Comparison of ENCODE assay signal across 20 mouse cellular contexts in genomic region chr9:99159932-99160331, GRCm38 (mm10). TPM values are rescaled to one million over a fixed set of nuclear protein-coding genes. Genes with fewer than 3 reads are reported as not detected.
DNase-seq lines count a peak whose midpoint lies in the region; ATAC-seq and TF ChIP-seq lines count a peak whose summit lies in the region.
"Had no signal": no experiment of that assay in that cellular context is flagged by ENCODE, and none has a peak within 500 bp of the region (broad histone marks: within the 10 kb centered on the region; RNA-seq: fewer than 3 reads in every experiment).

No protein-coding gene starts in this region.

- no peak for TF ChIP-seq CTCF in intestine, postnatal 0 days (IDR thresholded peaks at IDR 0.05; ENCODE audit: low read depth)
- TF ChIP-seq CTCF in MEL (IDR thresholded peaks at IDR 0.05 in 2 of 3, conservative IDR thresholded peaks at IDR 0.05 in 1 of 3; ENCODE audit: control insufficient read depth in 1 of 3, insufficient read depth in 1 of 3, low read depth in 2 of 3, low read length in 3 of 3, poor library complexity in 1 of 3, severe bottlenecking in 1 of 3), result no peak

- no peaks in the 10 kb centered on the region for H3K36me3 ChIP-seq in embryonic facial prominence, embryonic 15.5 days
- no peaks in the 10 kb centered on the region for H3K36me3 ChIP-seq in embryonic facial prominence, embryonic 10.5 days (replicated peaks)
- H3K36me3 ChIP-seq in intestine, postnatal 0 days (ENCODE audit: control insufficient read depth, insufficient read depth), result no peaks in the 10 kb centered on the region
- H3K36me3 ChIP-seq in intestine, embryonic 16.5 days (ENCODE audit: control insufficient read depth, insufficient read depth, low read length), result no peaks in the 10 kb centered on the region
- H3K36me3 ChIP-seq in MEL (ENCODE audit: control insufficient read depth in 1 of 2, insufficient read depth in 2 of 2, low read length in 2 of 2), result peaks cover 0 to 43% of the 10 kb centered on the region in 2 experiments; a peak in 2 of 4 replicates
- H3K36me3 ChIP-seq in liver, embryonic 15.5 days (replicated peaks), result no peaks in the 10 kb centered on the region
- no peaks in the 10 kb centered on the region for H3K36me3 ChIP-seq in midbrain, embryonic 11.5 days (ENCODE audit: control insufficient read depth, insufficient read depth, low read length)
- H3K36me3 ChIP-seq: forebrain, embryonic 15.5 days; G1E; heart, embryonic 15.5 days; hindbrain, embryonic 10.5 days had no signal

- no peak for TF ChIP-seq RAD21 in MEL (IDR thresholded peaks at IDR 0.05; ENCODE audit: low read depth, low read length)

- TF ChIP-seq EP300 in MEL (IDR thresholded peaks at IDR 0.05; ENCODE audit: low read depth in 1 of 2, low read length in 2 of 2), result no peak

- H3K27me3 ChIP-seq in embryonic facial prominence, embryonic 15.5 days, result no peaks in the 10 kb centered on the region
- no peaks in the 10 kb centered on the region for H3K27me3 ChIP-seq in embryonic facial prominence, embryonic 10.5 days (replicated peaks; ENCODE audit: low read depth, poor library complexity, severe bottlenecking)
- no peaks in the 10 kb centered on the region for H3K27me3 ChIP-seq in intestine, postnatal 0 days (replicated peaks; ENCODE audit: control insufficient read depth, insufficient read depth, low read length)
- no peaks in the 10 kb centered on the region for H3K27me3 ChIP-seq in intestine, embryonic 16.5 days (replicated peaks; ENCODE audit: control insufficient read depth, insufficient read depth, low read length)
- no peaks in the 10 kb centered on the region for H3K27me3 ChIP-seq in MEL (ENCODE audit: control insufficient read depth in 1 of 2, insufficient read depth in 2 of 2, low read length in 2 of 2)
- no peaks in the 10 kb centered on the region for H3K27me3 ChIP-seq in liver, embryonic 15.5 days
- H3K27me3 ChIP-seq in midbrain, embryonic 11.5 days (ENCODE audit: control insufficient read depth, insufficient read depth, low read length), result no peaks in the 10 kb centered on the region
- H3K27me3 ChIP-seq: forebrain, embryonic 15.5 days; heart, embryonic 15.5 days had no signal

- 0 out of 2 replicates have a peak, but pooled peaks have one; percentile 43 for ATAC-seq in embryonic facial prominence, embryonic 15.5 days (ENCODE audit: insufficient number of reproducible peaks, low FRiP score, low TSS enrichment, low read depth)
- ATAC-seq in intestine, postnatal 0 days, result 0 out of 2 replicates have a peak, but pooled peaks have one; percentile 41
- ATAC-seq in intestine, embryonic 16.5 days, result no peak
- ATAC-seq in liver, embryonic 15.5 days (ENCODE audit: insufficient read depth), result peak; percentile 52; the same call in 1 of the 2 replicates
- no peak for ATAC-seq in midbrain, embryonic 11.5 days (ENCODE audit: low FRiP score)
- ATAC-seq: activated CD4-positive, CD25-positive, alpha-beta regulatory T cell, adult 4 months; CD4-positive, CD25-positive, alpha-beta regulatory T cell, adult 4 months; forebrain, embryonic 15.5 days had no signal

- no peak for TF ChIP-seq POLR2A in MEL (IDR thresholded peaks at IDR 0.05; ENCODE audit: control insufficient read depth in 1 of 2, insufficient read depth in 1 of 2, low read depth in 1 of 2, low read length in 2 of 2, poor library complexity in 1 of 2)

- H3K27ac ChIP-seq in embryonic facial prominence, embryonic 15.5 days (replicated peaks), result no peak overlapping the region
- H3K27ac ChIP-seq in embryonic facial prominence, embryonic 10.5 days (replicated peaks), result no peak overlapping the region
- H3K27ac ChIP-seq in intestine, postnatal 0 days (ENCODE audit: low read depth, low read length), result no peak overlapping the region
- no peak overlapping the region for H3K27ac ChIP-seq in intestine, embryonic 16.5 days (ENCODE audit: low read length)
- peak overlapping the region; percentile 60 for H3K27ac ChIP-seq in MEL (ENCODE audit: control insufficient read depth, low read depth, low read length)
- peak overlapping the region; percentile 57; the same call in 1 of the 2 replicates for H3K27ac ChIP-seq in liver, embryonic 15.5 days (replicated peaks)
- no peak overlapping the region for H3K27ac ChIP-seq in midbrain, embryonic 11.5 days (ENCODE audit: low read depth, low read length)
- H3K27ac ChIP-seq: forebrain, embryonic 15.5 days; heart, embryonic 15.5 days; hindbrain, embryonic 10.5 days; hindbrain, embryonic 14.5 days had no signal

- no peaks in the 10 kb centered on the region for H3K79me2 ChIP-seq in MEL (ENCODE audit: control insufficient read depth, insufficient read depth, low read length, poor library complexity)

- H3K4me1 ChIP-seq in embryonic facial prominence, embryonic 15.5 days, result peaks cover 15% of the 10 kb centered on the region
- H3K4me1 ChIP-seq in embryonic facial prominence, embryonic 10.5 days, result peaks cover 15% of the 10 kb centered on the region
- no peaks in the 10 kb centered on the region for H3K4me1 ChIP-seq in intestine, postnatal 0 days (replicated peaks; ENCODE audit: control insufficient read depth, insufficient read depth, low read length)
- H3K4me1 ChIP-seq in intestine, embryonic 16.5 days (ENCODE audit: control insufficient read depth, insufficient read depth, low read length), result peaks cover 3% of the 10 kb centered on the region; the same call in 1 of the 2 replicates
- H3K4me1 ChIP-seq in MEL (ENCODE audit: control insufficient read depth in 1 of 2, insufficient read depth in 2 of 2, low read length in 2 of 2), result peaks cover 24 to 55% of the 10 kb centered on the region in 2 experiments
- H3K4me1 ChIP-seq in liver, embryonic 15.5 days (replicated peaks), result peaks cover 52% of the 10 kb centered on the region
- H3K4me1 ChIP-seq in midbrain, embryonic 11.5 days (ENCODE audit: control insufficient read depth, insufficient read depth, low read length), result peaks cover 7% of the 10 kb centered on the region; the same call in 1 of the 2 replicates

- H3K4me2 ChIP-seq in embryonic facial prominence, embryonic 15.5 days (replicated peaks), result no peak overlapping the region
- no peak overlapping the region for H3K4me2 ChIP-seq in intestine, postnatal 0 days (replicated peaks; ENCODE audit: low read depth)
- no peak overlapping the region for H3K4me2 ChIP-seq in intestine, embryonic 16.5 days (ENCODE audit: low read depth, low read length)
- no peak overlapping the region for H3K4me2 ChIP-seq in liver, embryonic 15.5 days
- no peak overlapping the region for H3K4me2 ChIP-seq in midbrain, embryonic 11.5 days
- H3K4me2 ChIP-seq: forebrain, embryonic 15.5 days; heart, embryonic 15.5 days; hindbrain, embryonic 14.5 days had no signal

- intact Hi-C loops in left cerebral cortex, postnatal 14 days (cut with DNase I), result no loop called here

- DNase-seq in embryonic facial prominence, embryonic 10.5 days (ENCODE audit: low spot score), result no peak
- peak; percentile 67 for DNase-seq in MEL (ENCODE audit: low read depth, low spot score)
- DNase-seq in midbrain, embryonic 11.5 days (ENCODE audit: low spot score, missing footprints), result no peak
- DNase-seq in left cerebral cortex, postnatal 14 days (ENCODE audit: low spot score in 2 of 2), result no peak
- DNase-seq: adrenal gland, postnatal 25 days; B cell, adult 2 months; cerebellum, adult 18-20 months; cerebellum, adult 9-11 months; cerebellum, postnatal 36 days had no signal

- H3K9ac ChIP-seq in embryonic facial prominence, embryonic 15.5 days, result no peak overlapping the region
- no peak overlapping the region for H3K9ac ChIP-seq in intestine, postnatal 0 days (ENCODE audit: low read depth, low read length)
- H3K9ac ChIP-seq in intestine, embryonic 16.5 days (ENCODE audit: low read depth, low read length), result no peak overlapping the region
- H3K9ac ChIP-seq in MEL (ENCODE audit: control insufficient read depth, low read depth, low read length, poor library complexity, severe bottlenecking), result no peak overlapping the region
- H3K9ac ChIP-seq in liver, embryonic 15.5 days, result no peak overlapping the region
- H3K9ac ChIP-seq in midbrain, embryonic 11.5 days (ENCODE audit: low read length), result no peak overlapping the region
- H3K9ac ChIP-seq: forebrain, embryonic 15.5 days; heart, embryonic 15.5 days; hindbrain, embryonic 14.5 days had no signal

- H3K9me3 ChIP-seq in embryonic facial prominence, embryonic 15.5 days (replicated peaks), result no peaks in the 10 kb centered on the region
- no peaks in the 10 kb centered on the region for H3K9me3 ChIP-seq in embryonic facial prominence, embryonic 10.5 days
- no peaks in the 10 kb centered on the region for H3K9me3 ChIP-seq in intestine, postnatal 0 days (ENCODE audit: control insufficient read depth)
- H3K9me3 ChIP-seq in intestine, embryonic 16.5 days (ENCODE audit: control insufficient read depth, low read length), result no peaks in the 10 kb centered on the region
- no peaks in the 10 kb centered on the region for H3K9me3 ChIP-seq in MEL (replicated peaks; ENCODE audit: insufficient read depth, low read length)
- no peaks in the 10 kb centered on the region for H3K9me3 ChIP-seq in liver, embryonic 15.5 days (replicated peaks)
- no peaks in the 10 kb centered on the region for H3K9me3 ChIP-seq in midbrain, embryonic 11.5 days (ENCODE audit: control insufficient read depth, low read length)
- H3K9me3 ChIP-seq: forebrain, embryonic 15.5 days; G1E; heart, embryonic 15.5 days; hindbrain, embryonic 10.5 days had no signal

- WGBS in embryonic facial prominence, embryonic 15.5 days, result 80% methylated on average over 5 of the region's 5 CpGs
- 83% methylated on average over 5 of the region's 5 CpGs for WGBS in embryonic facial prominence, embryonic 10.5 days
- 45% methylated on average over 5 of the region's 5 CpGs for WGBS in intestine, postnatal 0 days
- 75% methylated on average over 5 of the region's 5 CpGs for WGBS in intestine, embryonic 16.5 days
- WGBS in liver, embryonic 15.5 days (ENCODE audit: insufficient replicate concordance), result 48% methylated on average over 5 of the region's 5 CpGs
- 89% methylated on average over 5 of the region's 5 CpGs for WGBS in midbrain, embryonic 11.5 days

- no peak overlapping the region for H3K4me3 ChIP-seq in embryonic facial prominence, embryonic 15.5 days (replicated peaks)
- H3K4me3 ChIP-seq in embryonic facial prominence, embryonic 10.5 days, result no peak overlapping the region
- no peak overlapping the region for H3K4me3 ChIP-seq in intestine, postnatal 0 days (ENCODE audit: low read depth, low read length)
- H3K4me3 ChIP-seq in intestine, embryonic 16.5 days (ENCODE audit: low read length), result no peak overlapping the region
- no peak overlapping the region for H3K4me3 ChIP-seq in MEL (ENCODE audit: control insufficient read depth in 1 of 2, insufficient read depth in 1 of 2, low read depth in 2 of 2, low read length in 2 of 2)
- H3K4me3 ChIP-seq in liver, embryonic 15.5 days (replicated peaks), result no peak overlapping the region
- H3K4me3 ChIP-seq in midbrain, embryonic 11.5 days (ENCODE audit: low read depth, low read length), result no peak overlapping the region
- H3K4me3 ChIP-seq: forebrain, embryonic 15.5 days; heart, embryonic 15.5 days; hindbrain, embryonic 10.5 days had no signal

RNA-seq across cellular contexts. Expression of gene Pik3cb, which starts 19.5 kb away (rescaled TPM):
- 1.3 and 1.6 TPM in 2 replicates for polyA plus RNA-seq in embryonic facial prominence, embryonic 15.5 days (2015; fragmentation: Nextera tagmentation; extraction: Ambion mirVana)
- 1.3 and 1.4 TPM in 2 replicates for polyA plus RNA-seq in embryonic facial prominence, embryonic 10.5 days (2016; fragmentation: Nextera tagmentation; extraction: Ambion mirVana)
- polyA plus RNA-seq in intestine, postnatal 0 days (2015; fragmentation: Nextera tagmentation; extraction: Ambion mirVana), result 1.2 and 1.6 TPM in 2 replicates
- polyA plus RNA-seq in intestine, embryonic 16.5 days (2015; fragmentation: Nextera tagmentation; extraction: Ambion mirVana), result 0.72 and 0.73 TPM in 2 replicates
- total RNA-seq in MEL (2012; rRNA removed), result 2.2 and 2.4 TPM in 2 replicates
- 1 to 10 TPM in 1 of 2 experiments, not detected in 1; 7.6 TPM for polyA plus RNA-seq in MEL (2012; ENCODE audit: insufficient read depth in 1 of 2, insufficient read length in 2 of 2, low read depth in 1 of 2, low replicate concordance in 2 of 2, missing spikeins in 1 of 2)
- polyA plus RNA-seq in liver, embryonic 15.5 days (2015; fragmentation: Nextera tagmentation; extraction: Ambion mirVana), result 2.1 and 2.9 TPM in 2 replicates
- 1.1 and 1.4 TPM in 2 replicates for polyA plus RNA-seq in midbrain, embryonic 11.5 days (2014; fragmentation: Nextera tagmentation; extraction: Ambion mirVana)
- total RNA-seq in left cerebral cortex, postnatal 14 days (2021), result 10 to 100 TPM; 19.7 to 21.7 TPM

Comparison
In these comparisons a context has a peak if more than half of its experiments do, and no peak if none do; other contexts are left out.
1. ATAC-seq: peak in embryonic facial prominence, embryonic 15.5 days (single experiment), intestine, postnatal 0 days (single experiment) and liver, embryonic 15.5 days (single experiment); none in intestine, embryonic 16.5 days (single experiment) and midbrain, embryonic 11.5 days (single experiment).
2. H3K27ac ChIP-seq: peak in MEL (single experiment) and liver, embryonic 15.5 days (single experiment); none in embryonic facial prominence, embryonic 15.5 days (single experiment), embryonic facial prominence, embryonic 10.5 days (single experiment), intestine, postnatal 0 days (single experiment), intestine, embryonic 16.5 days (single experiment) and midbrain, embryonic 11.5 days (single experiment).